Mouse (Mus musculus) limb, embryonic 10.5 days (tissue): Measurements from ENCODE around the gene Ksr2. TPM values are rescaled to one million over a fixed set of nuclear protein-coding genes. Genes with fewer than 3 reads are reported as not detected.
A peak's percentile ranks its signal among the peaks of the same experiment; 100 is the strongest.
"Not testable (repeated sequence)": the region's sequence is repeated elsewhere in the genome, so short reads cannot be mapped to it uniquely, and the experiment has no call there.

ENCODE experiments used
- DNase-seq: peaks from one replicate; pipeline ENCODE4 v3.0.0-alpha.2; 2017; ENCODE audit warnings: low spot score
- H3K27ac ChIP-seq: fragments of 300-500 bp; sonication (generic); 2 replicates; pipeline ENCODE4 v1.5.1; 2016; ENCODE audit warnings: mild to moderate bottlenecking
- H3K27me3 ChIP-seq: fragments of 300-500 bp; sonication (generic); 2 replicates; pipeline ENCODE4 v1.6.1; 2016; ENCODE audit warnings: low read depth, mild to moderate bottlenecking; ENCODE audit not compliant: poor library complexity, severe bottlenecking
- H3K36me3 ChIP-seq: fragments of 300-500 bp; sonication (generic); 2 replicates; pipeline ENCODE4 v1.6.1; 2016; ENCODE audit warnings: mild to moderate bottlenecking, moderate library complexity
- H3K4me1 ChIP-seq: fragments of 300-500 bp; sonication (generic); 2 replicates; pipeline ENCODE4 v1.6.1; 2016
- H3K4me3 ChIP-seq: fragments of 300-500 bp; sonication (generic); 2 replicates; pipeline ENCODE4 v1.5.1; 2016; ENCODE audit warnings: mild to moderate bottlenecking, moderate library complexity
- H3K9me3 ChIP-seq: fragments of 300-500 bp; sonication (generic); replicated peaks from 2 replicates; pipeline ENCODE4 v1.6.1; 2016; ENCODE audit warnings: mild to moderate bottlenecking
- WGBS: fragments of 180-500 bp; shearing (Covaris S2); methylation state at CpG from one replicate; pipeline ENCODE4 v1.1.7; 2016; 5-methylcytosine and 5-hydroxymethylcytosine counted together
- polyA plus RNA-seq: library from polyadenylated mRNA; unstranded; fragments of >200 nt; fragmentation: Nextera tagmentation; extraction: Ambion mirVana; gene quantifications from 2 replicates; pipeline ENCODE4 v1.2.1, GENCODE M21; 2016

The Ksr2 gene
- polyA plus RNA-seq, result 0.01 TPM in 1 of 2 replicates, not detected in the other

DNA sequence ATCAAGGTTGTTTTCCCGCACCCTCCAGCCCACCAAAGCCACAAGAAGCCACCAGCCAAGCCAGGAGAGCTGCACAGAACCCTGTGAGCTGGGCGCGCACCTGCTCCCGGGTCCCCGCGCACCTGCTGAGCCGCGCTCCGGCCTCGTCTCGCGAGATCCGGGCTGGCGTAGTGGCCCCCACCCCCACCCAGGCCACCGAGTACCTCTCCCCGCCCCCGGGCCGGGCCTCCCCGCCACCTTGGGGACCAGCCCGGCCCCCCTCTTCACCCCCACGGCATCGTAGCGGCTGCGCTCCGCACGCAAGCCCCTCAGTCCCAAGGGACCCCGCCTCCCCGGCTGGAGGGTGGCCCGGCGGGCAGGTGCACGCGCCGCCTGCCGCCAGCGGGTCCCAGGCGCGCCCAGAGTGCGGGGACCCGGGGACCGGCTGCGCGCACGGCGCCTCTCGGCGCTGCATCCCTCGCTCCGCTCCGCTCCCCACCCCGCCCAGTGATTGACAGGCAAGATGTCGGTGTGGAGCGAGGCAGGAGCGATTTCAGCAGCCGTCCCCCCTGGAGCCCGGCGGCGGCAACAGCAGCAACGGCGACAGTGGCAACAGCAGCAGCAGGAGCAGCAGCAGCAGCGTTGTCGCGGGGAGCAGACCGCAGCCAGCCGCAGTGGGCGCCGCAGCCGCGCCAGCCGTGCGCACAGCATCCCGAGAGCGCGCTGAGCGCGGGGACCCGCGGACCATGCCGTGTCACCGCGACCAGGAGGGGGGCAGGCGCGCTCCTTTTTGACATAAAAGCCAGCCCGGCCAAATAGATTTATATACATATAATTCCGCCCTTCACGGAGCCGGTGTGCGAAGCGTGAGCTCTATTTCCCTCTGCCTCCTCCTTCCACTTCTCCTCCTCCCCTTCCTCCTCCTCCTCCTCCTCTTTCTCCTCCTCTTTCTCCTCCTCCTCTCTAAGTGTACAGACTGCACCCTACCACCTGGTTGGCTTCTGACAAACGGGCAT, at the start of gene Ksr2:
Gene Ksr2, plus strand, starts transcription at position 494 of the 995 bp plus-strand sequence.
- Histone ChIP-seq H3K27me3 (peaks cover 86% of the 10 kb centered on the region), H3K4me3 (peak within 1 kb of the TSS; percentile 70), H3K36me3 (no peaks in the 10 kb centered on the region), H3K4me1 (peaks cover 20% of the 10 kb centered on the region), H3K27ac (no peak within 1 kb of the TSS), H3K9me3 (no peaks in the 10 kb centered on the region)
- under 1% methylated on average over 88 of the region's 89 CpGs for WGBS
- peak; percentile 71 for DNase-seq

DNA sequence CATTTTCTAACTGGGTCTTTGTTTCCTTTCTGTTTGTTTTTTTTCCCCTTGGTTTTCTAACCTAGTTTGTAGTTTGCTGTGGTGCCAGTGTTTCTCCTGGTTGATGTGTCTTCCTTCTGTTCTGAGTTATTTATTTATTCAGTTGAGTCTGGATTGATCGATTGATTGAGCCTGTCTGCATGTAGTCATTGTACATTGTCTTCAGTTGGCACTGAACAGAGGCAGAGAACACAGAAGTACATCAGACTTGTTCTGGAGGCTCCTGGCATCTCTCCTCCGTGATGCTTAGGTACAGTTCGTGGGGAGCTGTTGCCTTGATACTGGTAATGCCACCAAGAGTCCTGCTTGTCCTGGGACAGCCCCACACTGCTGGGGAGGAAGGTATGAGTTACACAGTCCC, 49.0 kb upstream of the Ksr2 start:
- peaks cover 58% of the 10 kb centered on the region for H3K36me3 ChIP-seq
- 90% methylated on average over 3 of the region's 3 CpGs for WGBS
- H3K27ac ChIP-seq, result no peak overlapping the region
- H3K27me3 ChIP-seq, result no peaks in the 10 kb centered on the region
- no peak overlapping the region for H3K4me3 ChIP-seq
- DNase-seq, result no peak
- H3K9me3 ChIP-seq, result no peaks in the 10 kb centered on the region
- H3K4me1 ChIP-seq, result peaks cover 28% of the 10 kb centered on the region

DNA sequence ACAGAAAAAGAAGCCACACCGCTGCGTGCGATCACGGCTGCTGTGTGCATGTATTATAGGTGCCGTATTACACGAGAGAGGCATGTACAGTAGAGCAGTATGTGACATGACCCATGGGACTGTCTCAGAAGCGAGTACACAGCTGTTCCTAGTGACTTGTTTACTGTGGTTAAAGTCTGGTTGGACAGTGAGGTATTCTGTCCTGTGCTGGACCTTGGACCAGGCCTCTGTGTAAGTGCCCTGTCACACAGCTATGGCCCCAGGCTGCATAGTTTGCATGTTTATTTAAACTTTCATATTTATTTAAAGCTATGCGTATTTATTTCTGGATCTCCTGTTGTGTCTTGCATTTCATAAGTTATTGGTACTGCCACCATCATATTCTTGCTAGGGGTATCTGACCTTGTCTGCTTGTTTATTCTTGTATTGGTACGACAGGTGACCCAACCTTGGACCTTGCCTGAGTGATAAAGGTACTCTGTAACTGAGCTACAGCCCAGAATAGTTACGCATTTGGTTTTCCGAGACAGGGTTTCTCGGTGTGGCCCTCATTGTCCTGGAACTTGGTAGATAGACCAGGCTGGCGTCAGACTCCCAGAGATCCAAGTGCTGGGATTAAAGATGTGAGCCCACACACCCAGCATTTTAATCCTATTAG, 47.8 kb upstream of the Ksr2 start:
- H3K4me1 ChIP-seq, result peaks cover 16% of the 10 kb centered on the region
- H3K27ac ChIP-seq, result no peak overlapping the region
- H3K9me3 ChIP-seq, result no peaks in the 10 kb centered on the region
- DNase-seq, result no peak
- no peak overlapping the region for H3K4me3 ChIP-seq
- 97% methylated on average over 13 of the region's 13 CpGs for WGBS
- no peaks in the 10 kb centered on the region for H3K27me3 ChIP-seq
- H3K36me3 ChIP-seq, result peaks cover 69% of the 10 kb centered on the region

DNA sequence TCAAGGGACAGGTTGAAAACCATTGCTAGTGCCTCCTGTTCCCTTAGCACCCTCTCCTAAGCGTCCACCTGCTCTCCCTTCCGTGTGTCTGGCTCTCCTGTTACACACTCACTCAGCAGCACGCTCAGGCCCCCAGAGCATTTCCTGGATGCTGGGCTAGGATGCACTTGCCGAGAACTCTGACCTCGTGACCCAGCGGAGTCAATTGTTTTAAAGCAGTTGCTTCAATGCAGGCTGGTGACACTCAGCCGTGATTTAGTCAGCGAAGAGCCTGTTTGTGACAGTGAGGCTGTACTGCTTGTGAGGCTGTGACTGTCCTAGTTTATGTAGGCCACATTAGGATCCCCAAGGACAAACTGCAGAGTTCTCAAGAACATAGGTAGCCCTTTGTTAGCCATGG, 46.6 kb upstream of the Ksr2 start:
- DNase-seq, result no peak
- Histone ChIP-seq H3K4me3 (no peak overlapping the region), H3K9me3 (no peaks in the 10 kb centered on the region), H3K27me3 (no peaks in the 10 kb centered on the region), H3K36me3 (peaks cover 80% of the 10 kb centered on the region), H3K4me1 (peaks cover 15% of the 10 kb centered on the region), H3K27ac (no peak overlapping the region)
- 45% methylated on average over 8 of the region's 8 CpGs for WGBS

GRCm38 (mm10) chr5:117370592-117370991, 43.2 kb upstream of the Ksr2 start:
- Histone ChIP-seq H3K36me3 (peaks cover 90% of the 10 kb centered on the region), H3K9me3 (no peaks in the 10 kb centered on the region), H3K27me3 (no peaks in the 10 kb centered on the region), H3K4me3 (no peak overlapping the region), H3K4me1 (peaks cover 9% of the 10 kb centered on the region; the same call in 1 of the 2 replicates), H3K27ac (no peak overlapping the region)
- 94% methylated on average over 10 of the region's 10 CpGs for WGBS
- DNase-seq, result no peak

- Histone ChIP-seq H3K4me1 (0 out of 2 replicates have a peak, but pooled peaks cover 4% of the 10 kb centered on the region), H3K27me3 (no peaks in the 10 kb centered on the region), H3K4me3 (no peak overlapping the region), H3K27ac (no peak overlapping the region), H3K9me3 (no peaks in the 10 kb centered on the region), H3K36me3 (peaks cover 96% of the 10 kb centered on the region)
- WGBS, result 94% methylated on average over 9 of the region's 9 CpGs
- no peak for DNase-seq
These were observed 40.4 kb upstream of the Ksr2 start for GRCm38 (mm10) chr5:117373418-117373817.

GRCm38 (mm10) chr5:117374372-117375049, 39.3 kb upstream of the Ksr2 start:
- no peak for DNase-seq
- no peak overlapping the region for H3K27ac ChIP-seq
- 0 out of 2 replicates have a peak, but pooled peaks cover 4% of the 10 kb centered on the region for H3K4me1 ChIP-seq
- WGBS, result 96% methylated on average over 7 of the region's 7 CpGs
- peaks cover 96% of the 10 kb centered on the region for H3K36me3 ChIP-seq
- no peak overlapping the region for H3K4me3 ChIP-seq
- H3K9me3 ChIP-seq, result no peaks in the 10 kb centered on the region
- H3K27me3 ChIP-seq, result no peaks in the 10 kb centered on the region

GRCm38 (mm10) chr5:117376331-117376761, 37.5 kb upstream of the Ksr2 start:
- H3K4me1 ChIP-seq, result 0 out of 2 replicates have a peak, but pooled peaks cover 4% of the 10 kb centered on the region
- H3K36me3 ChIP-seq, result peaks cover 97% of the 10 kb centered on the region
- H3K27me3 ChIP-seq, result no peaks in the 10 kb centered on the region
- WGBS, result 79% methylated on average over 11 of the region's 11 CpGs
- no peak overlapping the region for H3K27ac ChIP-seq
- no peak overlapping the region for H3K4me3 ChIP-seq
- H3K9me3 ChIP-seq, result no peaks in the 10 kb centered on the region
- no peak for DNase-seq

DNA sequence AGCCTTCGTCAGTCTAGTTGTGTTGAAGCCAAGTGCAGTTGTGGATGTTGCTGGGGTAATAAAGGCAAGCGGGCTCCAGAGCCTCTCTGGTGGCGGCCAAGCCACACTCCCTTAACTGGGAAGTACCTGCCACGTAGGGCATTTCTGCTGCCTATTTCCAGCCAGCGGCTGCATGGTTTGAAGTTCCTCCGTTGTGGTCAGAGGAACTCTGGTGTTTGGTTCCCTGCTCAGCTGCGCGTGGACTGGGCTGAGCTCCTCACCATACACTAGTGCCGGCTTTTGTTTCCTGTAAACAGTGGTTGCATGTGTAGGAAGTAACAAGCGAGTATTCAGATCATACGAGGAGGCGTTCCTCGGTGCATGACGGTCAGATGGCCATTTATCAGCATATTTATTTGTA, 36.1 kb upstream of the Ksr2 start:
- H3K4me1 ChIP-seq, H3K9me3 ChIP-seq, H3K4me3 ChIP-seq, DNase-seq, H3K27ac ChIP-seq, H3K27me3 ChIP-seq: not testable (repeated sequence)
- H3K36me3 ChIP-seq, result peaks cover 97% of the 10 kb centered on the region
- 96% methylated on average over 14 of the region's 14 CpGs for WGBS

DNA sequence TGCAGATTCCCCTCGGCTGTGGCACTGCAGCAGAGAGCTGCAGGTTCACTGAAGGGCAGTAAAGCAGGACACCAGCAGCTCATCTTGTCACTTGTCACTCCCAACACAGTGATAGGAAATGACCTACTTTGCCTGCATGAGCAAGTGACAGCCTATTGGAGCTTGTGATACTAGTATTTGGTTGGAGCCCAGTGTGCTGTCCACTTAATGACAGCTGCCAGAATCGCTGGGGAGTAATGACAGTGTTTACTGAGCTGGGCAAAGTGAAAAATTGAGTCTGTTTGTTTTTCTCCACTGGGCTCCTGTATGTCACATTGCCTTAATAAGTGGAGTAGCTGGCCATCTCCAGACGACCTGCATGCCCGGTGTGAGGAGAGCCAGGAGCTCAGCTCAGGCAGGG, 33.6 kb upstream of the Ksr2 start:
- H3K27ac ChIP-seq, result no peak overlapping the region
- H3K27me3 ChIP-seq, result no peaks in the 10 kb centered on the region
- 88% methylated on average over 4 of the region's 4 CpGs for WGBS
- DNase-seq, result no peak
- H3K36me3 ChIP-seq, result peaks cover 98% of the 10 kb centered on the region
- H3K9me3 ChIP-seq, result no peaks in the 10 kb centered on the region
- H3K4me3 ChIP-seq, result no peak overlapping the region
- no peaks in the 10 kb centered on the region for H3K4me1 ChIP-seq

DNA sequence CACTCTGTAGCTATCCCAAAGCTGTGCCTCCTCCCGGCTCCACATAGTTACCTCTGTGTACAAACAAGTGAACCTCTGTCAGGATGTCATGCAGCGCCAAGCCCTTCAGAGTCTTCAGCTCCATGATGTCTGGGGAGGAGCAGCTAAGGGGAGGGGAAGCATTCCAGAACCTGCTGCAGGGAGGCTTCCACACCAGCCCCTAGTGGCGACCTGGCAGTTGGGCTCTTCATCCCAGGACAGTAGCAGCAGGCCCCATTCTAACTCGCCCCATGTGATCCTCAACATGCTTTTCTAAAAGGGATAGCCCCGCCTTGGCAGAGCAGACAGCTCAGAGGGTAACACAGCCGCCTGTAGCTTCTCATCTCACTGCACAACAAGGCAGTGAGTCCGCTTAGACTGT, 32.0 kb upstream of the Ksr2 start:
- WGBS, result 84% methylated on average over 7 of the region's 7 CpGs

DNA sequence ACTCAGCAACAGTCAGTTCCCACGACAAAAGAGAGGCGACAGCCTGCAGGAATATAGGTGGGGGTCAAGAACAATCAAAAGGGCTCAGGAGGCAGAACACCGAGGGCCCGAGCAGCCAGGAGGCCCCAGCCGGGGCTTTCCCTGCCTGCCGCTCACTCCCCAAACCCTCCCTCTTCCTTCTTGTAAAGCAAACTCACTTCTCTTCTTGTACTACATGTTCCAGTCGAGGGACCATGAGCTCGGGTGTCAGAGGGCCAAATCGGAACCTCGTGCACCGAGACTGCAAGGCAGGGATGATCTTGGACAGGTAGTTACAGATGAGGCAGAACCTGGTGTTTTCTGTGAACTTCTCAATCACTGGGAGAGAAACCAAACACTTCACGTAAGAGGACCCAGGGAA, 30.6 kb upstream of the Ksr2 start:
- Histone ChIP-seq H3K27me3 (no peaks in the 10 kb centered on the region), H3K4me1 (peaks cover 9% of the 10 kb centered on the region), H3K4me3 (no peak overlapping the region), H3K9me3 (no peaks in the 10 kb centered on the region), H3K36me3 (peaks cover 92% of the 10 kb centered on the region), H3K27ac (no peak overlapping the region)
- WGBS, result 90% methylated on average over 12 of the region's 12 CpGs
- DNase-seq, result no peak

More for the DNA sequence above, 32.0 kb upstream of the Ksr2 start:
- Histone ChIP-seq H3K27me3 (no peaks in the 10 kb centered on the region), H3K27ac (no peak overlapping the region), H3K4me1 (no peaks in the 10 kb centered on the region), H3K4me3 (no peak overlapping the region), H3K36me3 (peaks cover 98% of the 10 kb centered on the region), H3K9me3 (no peaks in the 10 kb centered on the region)
- no peak for DNase-seq
